8 mouse cellular contexts compared by ENCODE assay signal in genomic region chr14:78383256-78383709, GRCm38 (mm10).
DNase-seq lines count a peak whose midpoint lies in the region; ATAC-seq lines count a peak whose summit lies in the region.

No protein-coding gene starts in this region.

- peak; percentile 94 for ATAC-seq in hindbrain, embryonic 13.5 days (ENCODE audit: low FRiP score)
- no peak for ATAC-seq in hindbrain, embryonic 11.5 days (ENCODE audit: low FRiP score)

- DNase-seq in hindbrain, embryonic 11.5 days (ENCODE audit: low spot score), result no peak
- DNase-seq in cerebellum, adult 11-12 months, result peak; percentile 76
- peak; percentile 85 for DNase-seq in gastrocnemius, postnatal 14 days
- DNase-seq in kidney, postnatal 4 days, result peak; percentile 70 to 79
- peak; percentile 85 for DNase-seq in lung, postnatal 10 days
- DNase-seq in right cerebral cortex, postnatal 36 days (ENCODE audit: low spot score in 2 of 2), result peak; percentile 85 to 87
- no peak for DNase-seq in thymus, postnatal 0 days (ENCODE audit: low spot score)

- H3K27me3 ChIP-seq in hindbrain, embryonic 13.5 days, result no peaks in the 10 kb centered on the region
- no peaks in the 10 kb centered on the region for H3K27me3 ChIP-seq in hindbrain, embryonic 11.5 days (ENCODE audit: control insufficient read depth, insufficient read depth, low read length)

- H3K36me3 ChIP-seq in hindbrain, embryonic 13.5 days, result no peaks in the 10 kb centered on the region
- H3K36me3 ChIP-seq in hindbrain, embryonic 11.5 days (ENCODE audit: control insufficient read depth, insufficient read depth, low read length), result no peaks in the 10 kb centered on the region

- no peak overlapping the region for H3K9ac ChIP-seq in hindbrain, embryonic 13.5 days
- H3K9ac ChIP-seq in hindbrain, embryonic 11.5 days (ENCODE audit: low read depth, low read length), result no peak overlapping the region

- WGBS in hindbrain, embryonic 13.5 days, result 46% methylated on average over 8 of the region's 8 CpGs
- WGBS in hindbrain, embryonic 11.5 days, result 70% methylated on average over 8 of the region's 8 CpGs

- no peaks in the 10 kb centered on the region for H3K4me1 ChIP-seq in hindbrain, embryonic 13.5 days (replicated peaks)
- H3K4me1 ChIP-seq in hindbrain, embryonic 11.5 days (replicated peaks; ENCODE audit: control insufficient read depth, insufficient read depth, low read length), result no peaks in the 10 kb centered on the region

- intact Hi-C loops in gastrocnemius, postnatal 14 days (cut with DNase I; ENCODE audit: low total_unique reads), result no loop called here

- no peak overlapping the region for H3K4me2 ChIP-seq in hindbrain, embryonic 13.5 days
- H3K4me2 ChIP-seq in hindbrain, embryonic 11.5 days (replicated peaks; ENCODE audit: low read depth, low read length), result no peak overlapping the region

- no peaks in the 10 kb centered on the region for H3K9me3 ChIP-seq in hindbrain, embryonic 13.5 days
- no peaks in the 10 kb centered on the region for H3K9me3 ChIP-seq in hindbrain, embryonic 11.5 days (ENCODE audit: control insufficient read depth, low read length)

- no peak overlapping the region for H3K4me3 ChIP-seq in hindbrain, embryonic 13.5 days
- no peak overlapping the region for H3K4me3 ChIP-seq in hindbrain, embryonic 11.5 days (ENCODE audit: low read depth, low read length)

- H3K27ac ChIP-seq in hindbrain, embryonic 13.5 days, result no peak overlapping the region
- H3K27ac ChIP-seq in hindbrain, embryonic 11.5 days (ENCODE audit: low read depth, low read length), result no peak overlapping the region

Comparison
In these comparisons a context has a peak if more than half of its experiments do, and no peak if none do; other contexts are left out.
1. DNase-seq: peak in cerebellum, adult 11-12 months (single experiment), gastrocnemius, postnatal 14 days (single experiment), kidney, postnatal 4 days (2 of 2), lung, postnatal 10 days (single experiment) and right cerebral cortex, postnatal 36 days (2 of 2); none in hindbrain, embryonic 11.5 days (single experiment) and thymus, postnatal 0 days (single experiment).